Mouse (Mus musculus) stomach, postnatal 0 days (tissue): ENCODE measurements around the gene Trappc5.

ENCODE experiments used
- CTCF ChIP-seq: IDR thresholded peaks from 2 replicates; pipeline ENCODE4 v1.5.1; 2016; ENCODE audit warnings: antibody characterized with exemption, low read depth, mild to moderate bottlenecking, moderate library complexity
- EP300 ChIP-seq: optimal IDR thresholded peaks from 2 replicates; pipeline ENCODE3; 2016; ENCODE audit warnings: antibody characterized with exemption

DNA sequence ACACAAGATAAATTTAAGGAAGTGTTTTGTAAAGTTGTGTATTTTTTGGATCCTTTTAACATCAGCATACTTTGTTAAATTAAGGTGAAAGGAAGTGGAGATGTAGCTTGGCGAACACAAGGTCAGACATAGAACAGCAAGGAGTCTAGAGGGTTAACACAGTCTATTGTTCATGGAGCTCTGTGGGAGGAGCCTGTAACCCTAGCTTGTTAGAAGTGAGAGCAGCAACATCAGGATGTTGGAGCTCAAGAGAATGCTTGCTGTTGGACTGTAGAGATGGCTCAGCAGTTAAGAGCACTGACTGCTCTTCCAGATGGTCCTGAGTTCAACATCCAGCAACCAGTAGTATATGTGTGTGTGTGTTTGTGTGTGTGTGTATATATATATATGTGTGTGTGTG, 27.1 kb upstream of the Trappc5 start:
- TF ChIP-seq CTCF: no peak
- no peak for TF ChIP-seq EP300
